Mouse (Mus musculus) liver, postnatal 0 days (tissue): ENCODE data around the gene Hsd17b14. TPM values are rescaled to one million over a fixed set of nuclear protein-coding genes. Genes with fewer than 3 reads are reported as not detected.

Experiments
- ATAC-seq: fragments of 200-750 bp; cut with Nextera tagmentation; 2 replicates; pipeline ENCODE4 v1.8.0; 2017; ENCODE audit warnings: mild to moderate bottlenecking, moderate library complexity
- DNase-seq: peaks from one replicate; pipeline ENCODE4 v3.0.0-alpha.2; 2016
- H3K27ac ChIP-seq: fragments of 300-500 bp; sonication (generic); 2 replicates; pipeline ENCODE4 v1.5.1; 2014; ENCODE audit warnings: antibody characterized with exemption, moderate library complexity, mild to moderate bottlenecking, low read depth
- H3K27me3 ChIP-seq: fragments of 300-500 bp; sonication (generic); 2 replicates; pipeline ENCODE4 v1.6.1; 2014; ENCODE audit warnings: low read length, control low read depth, mixed read lengths; ENCODE audit not compliant: insufficient read depth
- H3K36me3 ChIP-seq: fragments of 300-500 bp; sonication (generic); replicated peaks from 2 replicates; pipeline ENCODE4 v1.6.1; 2014; ENCODE audit warnings: mild to moderate bottlenecking, control low read depth, low read length, moderate library complexity, mixed read lengths; ENCODE audit not compliant: insufficient read depth
- H3K4me1 ChIP-seq: fragments of 300-500 bp; sonication (generic); 2 replicates; pipeline ENCODE4 v1.6.1; 2014; ENCODE audit warnings: antibody characterized with exemption, mild to moderate bottlenecking, control low read depth; ENCODE audit not compliant: insufficient read depth
- H3K4me2 ChIP-seq: fragments of 300-500 bp; sonication (generic); 2 replicates; pipeline ENCODE4 v1.6.1; 2014; ENCODE audit warnings: low read depth, mild to moderate bottlenecking, low read length, moderate library complexity, mixed read lengths
- H3K4me3 ChIP-seq: fragments of 300-500 bp; sonication (generic); 2 replicates; pipeline ENCODE4 v1.5.1; 2014; ENCODE audit warnings: low read depth, low read length
- H3K9ac ChIP-seq: fragments of 300-500 bp; sonication (generic); replicated peaks from 2 replicates; pipeline ENCODE4 v1.6.1; 2014; ENCODE audit warnings: mild to moderate bottlenecking, moderate library complexity
- H3K9me3 ChIP-seq: fragments of 300-500 bp; sonication (generic); 2 replicates; pipeline ENCODE4 v1.6.1; 2016; ENCODE audit warnings: mild to moderate bottlenecking, control low read depth, low read length, mixed read lengths
- CTCF ChIP-seq: sonication (generic); IDR thresholded peaks from 2 replicates; pipeline ENCODE4 v1.5.1; 2016; ENCODE audit warnings: antibody characterized with exemption, low read depth
- EP300 ChIP-seq: IDR thresholded peaks from 2 replicates; pipeline ENCODE4 v1.6.1; 2016; ENCODE audit warnings: antibody characterized with exemption, low read depth, mild to moderate bottlenecking
- WGBS: fragments of 180-500 bp; shearing (Covaris S2); extraction: QIAGEN DNeasy Blood & Tissue Kit; methylation state at CpG from one replicate; pipeline ENCODE4 v1.1.7; 2014; ENCODE audit not compliant: insufficient replicate concordance; 5-methylcytosine and 5-hydroxymethylcytosine counted together
- polyA plus RNA-seq: library from polyadenylated mRNA; unstranded; fragments of >200 nt; fragmentation: Nextera tagmentation; extraction: Ambion mirVana; gene quantifications from 2 replicates; pipeline ENCODE4 v1.2.1, GENCODE M21; 2015

Gene Hsd17b14
- polyA plus RNA-seq, 1 experiment from 2014 or later = 0.62 TPM

GRCm38 (mm10) chr7:45521728-45522184 is 32.9 kb upstream of the Hsd17b14 start:
- ATAC-seq (no peak), DNase-seq (peak; percentile 84)
- Histone ChIP-seq H3K9ac (peak overlapping the region; percentile 66), H3K4me3 (peak overlapping the region; percentile 86), H3K27me3 (no peaks in the 10 kb centered on the region), H3K9me3 (no peaks in the 10 kb centered on the region), H3K4me1 (peaks cover 27% of the 10 kb centered on the region), H3K27ac (peak overlapping the region; percentile 76), H3K4me2 (peak overlapping the region; percentile 82), H3K36me3 (peaks cover 23% of the 10 kb centered on the region)
- TF ChIP-seq CTCF = peak; percentile 44
- no peak; the same call in 1 of the 2 replicates for TF ChIP-seq EP300
- WGBS = under 1% methylated on average over 28 of the region's 28 CpGs

- Histone ChIP-seq H3K27me3 (no peaks in the 10 kb centered on the region), H3K27ac (peak overlapping the region; percentile 68; the same call in 1 of the 2 replicates), H3K9me3 (no peaks in the 10 kb centered on the region), H3K4me1 (peaks cover 27% of the 10 kb centered on the region), H3K4me3 (peak overlapping the region; percentile 86), H3K4me2 (peak overlapping the region; percentile 82), H3K9ac (peak overlapping the region; percentile 66), H3K36me3 (peaks cover 23% of the 10 kb centered on the region)
- no peak for ATAC-seq
- 54% methylated on average over 16 of the region's 16 CpGs for WGBS
- DNase-seq = no peak
- no peak for TF ChIP-seq EP300
- TF ChIP-seq CTCF = no peak
Observed at GRCm38 (mm10) chr7:45522194-45522752, 32.4 kb upstream of the Hsd17b14 start.

GRCm38 (mm10) chr7:45522957-45523676 is 31.6 kb upstream of the Hsd17b14 start:
- no peak for DNase-seq
- TF ChIP-seq CTCF (no peak), EP300 (no peak)
- Histone ChIP-seq H3K4me2 (peak overlapping the region; percentile 82), H3K9me3 (no peaks in the 10 kb centered on the region), H3K36me3 (peaks cover 23% of the 10 kb centered on the region), H3K4me3 (peak overlapping the region; percentile 86), H3K4me1 (peaks cover 27% of the 10 kb centered on the region), H3K9ac (peak overlapping the region; percentile 66), H3K27ac (peak overlapping the region; percentile 68), H3K27me3 (no peaks in the 10 kb centered on the region)
- 68% methylated on average over 18 of the region's 18 CpGs for WGBS
- no peak for ATAC-seq

GRCm38 (mm10) chr7:45523678-45524170 is 31.0 kb upstream of the Hsd17b14 start:
- Histone ChIP-seq H3K4me2 (peak overlapping the region; percentile 82), H3K36me3 (peaks cover 23% of the 10 kb centered on the region), H3K4me3 (peak overlapping the region; percentile 86), H3K9ac (peak overlapping the region; percentile 66), H3K27me3 (no peaks in the 10 kb centered on the region), H3K4me1 (peaks cover 27% of the 10 kb centered on the region), H3K27ac (peak overlapping the region; percentile 68), H3K9me3 (no peaks in the 10 kb centered on the region)
- no peak for ATAC-seq
- TF ChIP-seq EP300 = no peak
- no peak for TF ChIP-seq CTCF
- WGBS = 70% methylated on average over 12 of the region's 13 CpGs
- no peak for DNase-seq

DNA sequence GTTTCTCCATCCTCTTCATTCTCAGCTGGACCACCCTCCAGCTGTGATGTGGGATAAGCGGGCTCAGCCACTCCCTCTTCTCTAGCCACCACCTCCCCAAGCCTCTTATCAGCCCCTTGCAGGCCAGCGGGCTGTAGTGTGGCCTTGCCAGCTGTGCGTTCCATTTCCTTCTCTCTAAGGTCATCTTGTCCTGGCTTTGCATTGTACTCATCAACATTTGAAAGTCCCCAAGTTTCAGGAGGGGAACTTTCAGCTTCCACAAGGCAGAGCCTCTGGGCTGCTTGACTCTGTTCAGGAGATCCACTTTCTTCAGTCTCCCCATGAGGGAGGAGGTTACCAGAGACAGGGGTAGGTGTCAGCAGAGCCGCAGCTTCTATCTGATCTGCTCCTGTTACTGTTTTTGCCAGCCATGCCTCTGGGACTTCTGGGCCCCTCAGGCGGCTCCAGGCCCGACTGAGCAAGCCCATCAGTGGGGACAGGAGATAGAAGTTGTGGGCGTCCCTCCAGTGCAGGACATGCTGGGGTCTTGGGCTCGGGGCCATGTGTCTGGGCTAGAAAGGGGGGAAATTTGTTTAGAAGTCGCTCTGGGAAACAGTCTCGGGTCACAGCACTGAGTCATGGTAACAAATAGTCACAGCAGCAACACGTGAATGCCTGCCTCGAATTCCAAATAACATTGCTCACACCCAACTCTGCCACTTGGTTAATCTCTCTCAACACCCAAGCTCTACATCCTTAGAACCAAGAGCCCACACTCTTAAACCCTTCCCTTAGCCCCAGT is 29.7 kb upstream of the Hsd17b14 start:
- no peaks in the 10 kb centered on the region for H3K9me3 ChIP-seq
- WGBS = 11% methylated on average over 12 of the region's 12 CpGs
- H3K36me3 ChIP-seq = peaks cover 23% of the 10 kb centered on the region
- H3K27me3 ChIP-seq = no peaks in the 10 kb centered on the region
- H3K4me2 ChIP-seq = peak overlapping the region; percentile 73
- TF ChIP-seq CTCF (no peak), EP300 (peak; percentile 96)
- peaks cover 29% of the 10 kb centered on the region for H3K4me1 ChIP-seq
- H3K4me3 ChIP-seq = peak overlapping the region; percentile 86
- ATAC-seq (peak; percentile 81), DNase-seq (peak; percentile 84)
- H3K9ac ChIP-seq = peak overlapping the region; percentile 96
- peak overlapping the region; percentile 98 for H3K27ac ChIP-seq
